8 mouse cellular contexts compared by ENCODE assay signal in genomic region chr3:96160222-96160802, GRCm38 (mm10). TPM values are rescaled to one million over a fixed set of nuclear protein-coding genes. Genes with fewer than 3 reads are reported as not detected.
A peak's percentile ranks its signal among the peaks of the same experiment; 100 is the strongest.
DNase-seq lines count a peak whose midpoint lies in the region; ATAC-seq and TF ChIP-seq lines count a peak whose summit lies in the region.

No protein-coding gene starts in this region.

- peak; percentile 75 for DNase-seq in gastrocnemius, adult 2 months
- DNase-seq in gastrocnemius, postnatal 10 days = no peak
- DNase-seq in adrenal gland, postnatal 36 days = peak; percentile 81 to 87
- DNase-seq in gastrocnemius, postnatal 25 days = peak; percentile 56
- no peak for DNase-seq in liver, embryonic 11.5 days (ENCODE audit: low spot score)

- TF ChIP-seq CTCF in gastrocnemius, adult 2 months (IDR thresholded peaks at IDR 0.05) = no peak

- H3K9me3 ChIP-seq in intestine, embryonic 15.5 days = no peaks in the 10 kb centered on the region
- H3K9me3 ChIP-seq in liver, embryonic 11.5 days (ENCODE audit: control insufficient read depth, low read length) = no peaks in the 10 kb centered on the region

- 23% methylated on average over 4 of the region's 4 CpGs for WGBS in intestine, embryonic 15.5 days
- WGBS in liver, embryonic 11.5 days = 45% methylated on average over 4 of the region's 4 CpGs

- peak overlapping the region; percentile 88 for H3K27ac ChIP-seq in gastrocnemius, adult 2 months
- peak overlapping the region; percentile 80 for H3K27ac ChIP-seq in intestine, embryonic 15.5 days
- peak overlapping the region; percentile 20; the same call in 1 of the 2 replicates for H3K27ac ChIP-seq in liver, embryonic 11.5 days (ENCODE audit: low read depth, low read length)

- peak overlapping the region; percentile 92 for H3K4me2 ChIP-seq in intestine, embryonic 15.5 days (replicated peaks)
- peak overlapping the region; percentile 65 for H3K4me2 ChIP-seq in liver, embryonic 11.5 days

- peak overlapping the region; percentile 67; the same call in 1 of the 2 replicates for H3K9ac ChIP-seq in intestine, embryonic 15.5 days
- no peak overlapping the region for H3K9ac ChIP-seq in liver, embryonic 11.5 days (ENCODE audit: low read depth, low read length)

- peak overlapping the region; percentile 77 for H3K4me3 ChIP-seq in gastrocnemius, adult 2 months
- H3K4me3 ChIP-seq in intestine, embryonic 15.5 days (replicated peaks) = peak overlapping the region; percentile 7; the same call in 1 of the 2 replicates
- no peak overlapping the region for H3K4me3 ChIP-seq in liver, embryonic 11.5 days (ENCODE audit: low read depth, low read length)

- H3K4me1 ChIP-seq in intestine, embryonic 15.5 days (replicated peaks) = peaks cover 6% of the 10 kb centered on the region
- H3K4me1 ChIP-seq in liver, embryonic 11.5 days (replicated peaks; ENCODE audit: control insufficient read depth, insufficient read depth, low read length) = peaks cover 11% of the 10 kb centered on the region

- peak; percentile 87 for ATAC-seq in intestine, embryonic 15.5 days
- no peak; the same call in 1 of the 2 replicates for ATAC-seq in liver, embryonic 11.5 days (replicated peaks; ENCODE audit: low FRiP score)
- 0 out of 2 replicates have a peak, but pooled peaks have one; percentile 15 for ATAC-seq in monocyte, adult 5-6 weeks (replicated peaks; ENCODE audit: insufficient number of reproducible peaks, low FRiP score, low TSS enrichment, poor library complexity, severe bottlenecking)
- ATAC-seq in activated CD4-positive, CD25-positive, alpha-beta regulatory T cell, adult 4 months = no peak

- intact Hi-C loops in gastrocnemius, adult 2 months (cut with DNase I) = no loop called here

- 0 out of 2 replicates have a peak, but pooled peaks cover 4% of the 10 kb centered on the region for H3K36me3 ChIP-seq in intestine, embryonic 15.5 days
- 0 out of 2 replicates have a peak, but pooled peaks cover 3% of the 10 kb centered on the region for H3K36me3 ChIP-seq in liver, embryonic 11.5 days (ENCODE audit: control insufficient read depth, insufficient read depth, low read length)

- no peaks in the 10 kb centered on the region for H3K27me3 ChIP-seq in intestine, embryonic 15.5 days (replicated peaks)
- H3K27me3 ChIP-seq in liver, embryonic 11.5 days (replicated peaks; ENCODE audit: control insufficient read depth, insufficient read depth, low read length) = peaks cover 25% of the 10 kb centered on the region

RNA-seq across cellular contexts. Expression of gene Mtmr11, which starts 1.5 kb away (rescaled TPM):
- 1 to 10 TPM; 1.9 to 2.5 TPM for total RNA-seq in gastrocnemius, adult 2 months (2021)
- 10 to 100 TPM in 1 of 2 experiments, 1 to 10 TPM in 1; 4.3 to 12.0 TPM for total RNA-seq in gastrocnemius, postnatal 10 days (2021)
- total RNA-seq in adrenal gland, postnatal 36 days (2021) = 10 to 100 TPM; 15.6 to 31.5 TPM
- total RNA-seq in gastrocnemius, postnatal 25 days (2021) = 1 to 10 TPM; 2.5 to 4.1 TPM
- 20.0 and 20.2 TPM in 2 replicates for polyA plus RNA-seq in intestine, embryonic 15.5 days (2015; fragmentation: Nextera tagmentation; extraction: Ambion mirVana)
- polyA plus RNA-seq in liver, embryonic 11.5 days (2014; fragmentation: Nextera tagmentation; extraction: Ambion mirVana) = 6.8 and 8.8 TPM in 2 replicates
- 0.43 to 2.4 TPM in 2 of 3 replicates, not detected in the other for total RNA-seq in monocyte, adult 5-6 weeks (2017)
- polyA plus RNA-seq in activated CD4-positive, CD25-positive, alpha-beta regulatory T cell, adult 4 months (2017; shearing (Covaris generic)) = 1 to 10 TPM in 1 of 2 experiments, under 1 TPM in 1; 0.62 to 2.0 TPM

RNA-seq across cellular contexts. Expression of gene Sf3b4, which starts 11.8 kb away (rescaled TPM):
- total RNA-seq in gastrocnemius, adult 2 months (2021) = 10 to 100 TPM; 11.0 to 11.7 TPM
- 10 to 100 TPM; 18.4 to 22.5 TPM for total RNA-seq in gastrocnemius, postnatal 10 days (2021)
- 10 to 100 TPM; 53.6 to 57.9 TPM for total RNA-seq in adrenal gland, postnatal 36 days (2021)
- 10 to 100 TPM in 1 of 2 experiments, 1 to 10 TPM in 1; 8.8 to 10.3 TPM for total RNA-seq in gastrocnemius, postnatal 25 days (2021)
- 152 and 153 TPM in 2 replicates for polyA plus RNA-seq in intestine, embryonic 15.5 days (2015; fragmentation: Nextera tagmentation; extraction: Ambion mirVana)
- 220 and 243 TPM in 2 replicates for polyA plus RNA-seq in liver, embryonic 11.5 days (2014; fragmentation: Nextera tagmentation; extraction: Ambion mirVana)
- total RNA-seq in monocyte, adult 5-6 weeks (2017) = 4.0 to 14.2 TPM (median 7.5 TPM) in 3 replicates
- 10 to 100 TPM; 65.6 to 75.0 TPM for polyA plus RNA-seq in activated CD4-positive, CD25-positive, alpha-beta regulatory T cell, adult 4 months (2017; shearing (Covaris generic))

RNA-seq across cellular contexts. Expression of gene Sv2a, which starts 20.6 kb away (rescaled TPM):
- under 1 TPM; 0.25 to 0.26 TPM for total RNA-seq in gastrocnemius, adult 2 months (2021)
- total RNA-seq in gastrocnemius, postnatal 10 days (2021) = 1 to 10 TPM; 4.1 TPM
- total RNA-seq in adrenal gland, postnatal 36 days (2021) = 1 to 10 TPM; 5.5 to 7.5 TPM
- total RNA-seq in gastrocnemius, postnatal 25 days (2021) = 1 to 10 TPM in 1 of 2 experiments, under 1 TPM in 1; 0.92 to 1.3 TPM
- polyA plus RNA-seq in intestine, embryonic 15.5 days (2015; fragmentation: Nextera tagmentation; extraction: Ambion mirVana) = 6.0 and 7.4 TPM in 2 replicates
- 3.5 and 4.3 TPM in 2 replicates for polyA plus RNA-seq in liver, embryonic 11.5 days (2014; fragmentation: Nextera tagmentation; extraction: Ambion mirVana)
- total RNA-seq in monocyte, adult 5-6 weeks (2017) = 0.21 to 0.29 TPM in 2 of 3 replicates, not detected in the other
- polyA plus RNA-seq in activated CD4-positive, CD25-positive, alpha-beta regulatory T cell, adult 4 months (2017; shearing (Covaris generic)) = 1 to 10 TPM in 1 of 2 experiments, under 1 TPM in 1; 0.83 to 1.9 TPM

RNA-seq across cellular contexts. Expression of gene Otud7b, which starts 56.0 kb away (rescaled TPM):
- 10 to 100 TPM; 54.6 to 58.3 TPM for total RNA-seq in gastrocnemius, adult 2 months (2021)
- total RNA-seq in gastrocnemius, postnatal 10 days (2021) = 10 to 100 TPM; 49.3 to 55.9 TPM
- total RNA-seq in adrenal gland, postnatal 36 days (2021) = 10 to 100 TPM; 34.5 to 39.3 TPM
- total RNA-seq in gastrocnemius, postnatal 25 days (2021) = 10 to 100 TPM; 52.5 to 54.4 TPM
- 18.7 and 19.8 TPM in 2 replicates for polyA plus RNA-seq in intestine, embryonic 15.5 days (2015; fragmentation: Nextera tagmentation; extraction: Ambion mirVana)
- 7.1 and 7.9 TPM in 2 replicates for polyA plus RNA-seq in liver, embryonic 11.5 days (2014; fragmentation: Nextera tagmentation; extraction: Ambion mirVana)
- 12.5 to 26.2 TPM (median 17.1 TPM) in 3 replicates for total RNA-seq in monocyte, adult 5-6 weeks (2017)
- 10 to 100 TPM in 1 of 2 experiments, 1 to 10 TPM in 1; 8.0 to 12.0 TPM for polyA plus RNA-seq in activated CD4-positive, CD25-positive, alpha-beta regulatory T cell, adult 4 months (2017; shearing (Covaris generic))

RNA-seq across cellular contexts. Expression of gene Bola1, which starts 59.2 kb away (rescaled TPM):
- total RNA-seq in gastrocnemius, adult 2 months (2021) = 10 to 100 TPM; 24.5 to 29.3 TPM
- 10 to 100 TPM; 23.3 to 28.3 TPM for total RNA-seq in gastrocnemius, postnatal 10 days (2021)
- 10 to 100 TPM; 26.8 to 41.2 TPM for total RNA-seq in adrenal gland, postnatal 36 days (2021)
- total RNA-seq in gastrocnemius, postnatal 25 days (2021) = 10 to 100 TPM; 22.4 to 28.2 TPM
- polyA plus RNA-seq in intestine, embryonic 15.5 days (2015; fragmentation: Nextera tagmentation; extraction: Ambion mirVana) = 59.5 and 60.7 TPM in 2 replicates
- 93.8 and 98.8 TPM in 2 replicates for polyA plus RNA-seq in liver, embryonic 11.5 days (2014; fragmentation: Nextera tagmentation; extraction: Ambion mirVana)
- 3.9 to 8.1 TPM (median 6.9 TPM) in 3 replicates for total RNA-seq in monocyte, adult 5-6 weeks (2017)
- polyA plus RNA-seq in activated CD4-positive, CD25-positive, alpha-beta regulatory T cell, adult 4 months (2017; shearing (Covaris generic)) = 10 to 100 TPM; 31.4 to 31.8 TPM

Comparison
In these comparisons a context has a peak if more than half of its experiments do, and no peak if none do; other contexts are left out.
1. DNase-seq: peak in gastrocnemius, adult 2 months (single experiment), adrenal gland, postnatal 36 days (2 of 2) and gastrocnemius, postnatal 25 days (single experiment); none in gastrocnemius, postnatal 10 days (single experiment) and liver, embryonic 11.5 days (single experiment).
2. H3K27ac ChIP-seq: peak in every context shown above with its lines; median percentile 88 in gastrocnemius, adult 2 months; 80 in intestine, embryonic 15.5 days; 20 in liver, embryonic 11.5 days.
3. ATAC-seq: peak in intestine, embryonic 15.5 days (single experiment) and monocyte, adult 5-6 weeks (single experiment); none in liver, embryonic 11.5 days (single experiment) and activated CD4-positive, CD25-positive, alpha-beta regulatory T cell, adult 4 months (single experiment).